Mouse (Mus musculus) liver, embryonic 14.5 days (tissue): ENCODE measurements around the gene Slc25a21. TPM values are rescaled to one million over a fixed set of nuclear protein-coding genes. Genes with fewer than 3 reads are reported as not detected.

Experiments
- ATAC-seq: fragments of 200-750 bp; cut with Nextera tagmentation; 2 replicates; pipeline ENCODE4 v1.8.0; 2017; ENCODE audit warnings: moderate number of reproducible peaks, mild to moderate bottlenecking, moderate library complexity; ENCODE audit not compliant: insufficient read depth
- DNase-seq, 3 experiments: peaks; one replicate each; pipeline ENCODE4 v3.0.0-alpha.2; 2012 to 2013; ENCODE audit warnings: low read depth in 3 of 3, low spot score in 3 of 3
- H3K27ac ChIP-seq: fragments of 300-500 bp; sonication (generic); 2 replicates; pipeline ENCODE4 v1.5.1; 2014; ENCODE audit warnings: moderate library complexity, mild to moderate bottlenecking, control low read depth, inconsistent platforms
- H3K27me3 ChIP-seq: fragments of 300-500 bp; sonication (generic); 2 replicates; pipeline ENCODE4 v1.6.1; 2014; ENCODE audit warnings: mild to moderate bottlenecking, low read length, moderate library complexity; ENCODE audit not compliant: control insufficient read depth, insufficient read depth
- H3K36me3 ChIP-seq: fragments of 300-500 bp; sonication (generic); replicated peaks from 2 replicates; pipeline ENCODE4 v1.6.1; 2014; ENCODE audit warnings: low read depth; ENCODE audit not compliant: control insufficient read depth, insufficient read depth
- H3K4me1 ChIP-seq, 2 experiments: fragments of 200-500 bp in 1 of 2; fragments of 300-500 bp in 1 of 2; sonication (generic) in 1 of 2; replicated peaks; 2 replicates each; pipeline ENCODE4 v1.6.1; 2012 to 2014; ENCODE audit warnings: antibody characterized with exemption in 1 of 2, inconsistent platforms in 1 of 2, low read length in 1 of 2; ENCODE audit not compliant: control insufficient read depth in 2 of 2, insufficient read depth in 2 of 2
- H3K4me2 ChIP-seq: fragments of 300-500 bp; sonication (generic); 2 replicates; pipeline ENCODE4 v1.6.1; 2014; ENCODE audit warnings: low read depth, mild to moderate bottlenecking, control low read depth, moderate library complexity
- H3K4me3 ChIP-seq, 2 experiments: fragments of 200-500 bp in 1 of 2; fragments of 300-500 bp in 1 of 2; sonication (generic) in 1 of 2; 2 replicates each; pipeline ENCODE4 v1.5.1; 2012 to 2014; ENCODE audit warnings: low read depth in 2 of 2, low read length in 2 of 2, mild to moderate bottlenecking in 2 of 2, control low read depth in 1 of 2, inconsistent platforms in 1 of 2, moderate library complexity in 1 of 2; ENCODE audit not compliant: insufficient read depth in 1 of 2
- H3K9ac ChIP-seq: fragments of 300-500 bp; sonication (generic); replicated peaks from 2 replicates; pipeline ENCODE4 v1.6.1; 2014; ENCODE audit warnings: mild to moderate bottlenecking, control low read depth, moderate library complexity
- H3K9me3 ChIP-seq: fragments of 300-500 bp; sonication (generic); 2 replicates; pipeline ENCODE4 v1.6.1; 2016; ENCODE audit warnings: low read length, mixed read lengths; ENCODE audit not compliant: control insufficient read depth
- CTCF ChIP-seq: IDR thresholded peaks from 2 replicates; pipeline ENCODE4 v1.5.1; 2016; ENCODE audit warnings: antibody characterized with exemption, low read depth, control low read depth
- EP300 ChIP-seq: IDR thresholded peaks from 2 replicates; pipeline ENCODE4 v1.6.1; 2016; ENCODE audit warnings: antibody characterized with exemption, low read depth
- WGBS: fragments of 180-500 bp; shearing (Covaris S2); extraction: QIAGEN DNeasy Blood & Tissue Kit; methylation state at CpG from one replicate; pipeline ENCODE4 v1.1.7; 2014; ENCODE audit not compliant: insufficient replicate concordance; 5-methylcytosine and 5-hydroxymethylcytosine counted together
- polyA plus RNA-seq, 2 experiments: library from polyadenylated mRNA; depleted of rRNA in 1 of 2; stranded (reverse) in 1 of 2; unstranded in 1 of 2; fragments of >200 nt; fragmentation: Nextera tagmentation in 1 of 2; extraction: Ambion mirVana in 1 of 2; gene quantifications; 2 replicates each; pipeline versions ENCODE4 v1.2.1 to v1.2.3; 2012 to 2014

The Slc25a21 gene
- polyA plus RNA-seq, 2 experiments: 9.3 to 21.6 TPM

DNA sequence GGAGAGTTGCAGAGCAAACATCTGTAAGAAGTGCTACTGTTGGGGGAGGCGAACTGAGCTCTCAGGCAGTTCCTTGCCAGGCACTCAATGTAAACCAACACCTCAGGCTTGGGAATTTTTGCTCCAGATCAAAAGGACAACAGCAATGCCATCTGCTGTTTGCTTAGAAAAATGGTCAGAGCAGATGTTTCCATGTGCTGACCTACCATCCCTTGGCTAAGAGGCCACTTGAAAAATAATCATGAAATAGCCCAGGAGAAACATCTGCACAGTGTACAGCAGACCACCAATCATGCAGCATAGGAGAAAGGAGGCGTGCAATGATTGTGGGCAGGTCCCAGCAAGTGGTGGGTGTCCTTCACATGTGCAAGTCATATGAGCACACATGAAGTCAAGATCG is 180.9 kb downstream of the Slc25a21 start:
- no peaks in the 10 kb centered on the region for H3K36me3 ChIP-seq
- H3K4me3 ChIP-seq: no peak overlapping the region
- no peak for TF ChIP-seq CTCF
- no peak for TF ChIP-seq EP300
- WGBS: 72% methylated on average over 3 of the region's 3 CpGs
- no peak for DNase-seq
- ATAC-seq: no peak
- no peaks in the 10 kb centered on the region for H3K27me3 ChIP-seq
- no peaks in the 10 kb centered on the region for H3K4me1 ChIP-seq
- H3K9ac ChIP-seq: no peak overlapping the region
- H3K4me2 ChIP-seq: no peak overlapping the region
- H3K27ac ChIP-seq: no peak overlapping the region
- no peaks in the 10 kb centered on the region for H3K9me3 ChIP-seq

DNA sequence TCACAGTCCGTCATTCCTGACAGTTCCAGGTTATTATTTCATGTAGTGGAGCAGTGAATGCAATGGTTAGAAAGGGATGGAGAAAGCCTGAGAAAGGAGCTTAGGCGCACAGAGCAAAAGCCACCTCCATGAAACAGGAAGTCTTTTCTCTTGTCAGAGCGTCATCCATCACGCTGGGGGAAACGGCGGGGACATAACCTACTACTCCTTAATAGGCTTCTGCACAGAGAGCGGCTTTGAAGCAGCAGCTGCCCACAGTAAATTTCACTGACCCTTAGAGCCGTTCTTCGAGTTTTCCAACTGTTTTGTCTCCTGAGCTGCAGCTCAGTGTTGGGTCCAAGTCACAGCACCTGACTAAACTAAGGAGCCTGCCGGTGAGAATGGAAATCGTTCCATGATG is 188.3 kb downstream of the Slc25a21 start:
- Histone ChIP-seq H3K36me3 (no peaks in the 10 kb centered on the region), H3K4me3 (no peak overlapping the region), H3K9me3 (no peaks in the 10 kb centered on the region), H3K4me2 (no peak overlapping the region), H3K27me3 (no peaks in the 10 kb centered on the region), H3K4me1 (no peaks in the 10 kb centered on the region), H3K9ac (no peak overlapping the region), H3K27ac (no peak overlapping the region)
- no peak for ATAC-seq
- 38% methylated on average over 11 of the region's 11 CpGs for WGBS
- TF ChIP-seq CTCF: no peak
- TF ChIP-seq EP300: no peak
- DNase-seq: no peak

DNA sequence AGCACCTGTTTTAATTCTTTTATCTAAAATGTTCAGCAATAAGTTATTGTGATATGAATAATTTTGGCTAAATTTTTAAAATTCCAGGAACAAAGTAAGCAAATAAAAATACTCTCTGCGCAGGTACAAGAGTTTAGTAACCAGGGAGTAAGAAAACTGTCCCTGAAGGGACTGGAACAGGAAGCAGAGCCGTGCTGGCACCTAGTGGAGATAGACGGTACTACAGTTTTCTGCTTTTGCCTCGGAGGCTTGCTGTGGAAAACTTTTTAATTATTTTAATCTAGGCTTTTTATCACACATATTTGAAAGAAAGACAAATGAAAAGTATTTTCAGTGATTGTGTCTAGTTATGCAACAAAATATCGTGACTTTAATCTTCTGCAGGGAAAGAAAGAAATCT is 211.2 kb downstream of the Slc25a21 start:
- Histone ChIP-seq H3K27ac (no peak overlapping the region), H3K36me3 (no peaks in the 10 kb centered on the region), H3K9me3 (no peaks in the 10 kb centered on the region), H3K9ac (no peak overlapping the region), H3K4me1 (no peaks in the 10 kb centered on the region), H3K4me2 (no peak overlapping the region), H3K27me3 (no peaks in the 10 kb centered on the region), H3K4me3 (no peak overlapping the region)
- no peak for ATAC-seq
- peak; percentile 6 to 14 (median 12) for DNase-seq
- TF ChIP-seq EP300 (no peak), CTCF (peak; percentile 81)
- WGBS: 8% methylated on average over 5 of the region's 5 CpGs

DNA sequence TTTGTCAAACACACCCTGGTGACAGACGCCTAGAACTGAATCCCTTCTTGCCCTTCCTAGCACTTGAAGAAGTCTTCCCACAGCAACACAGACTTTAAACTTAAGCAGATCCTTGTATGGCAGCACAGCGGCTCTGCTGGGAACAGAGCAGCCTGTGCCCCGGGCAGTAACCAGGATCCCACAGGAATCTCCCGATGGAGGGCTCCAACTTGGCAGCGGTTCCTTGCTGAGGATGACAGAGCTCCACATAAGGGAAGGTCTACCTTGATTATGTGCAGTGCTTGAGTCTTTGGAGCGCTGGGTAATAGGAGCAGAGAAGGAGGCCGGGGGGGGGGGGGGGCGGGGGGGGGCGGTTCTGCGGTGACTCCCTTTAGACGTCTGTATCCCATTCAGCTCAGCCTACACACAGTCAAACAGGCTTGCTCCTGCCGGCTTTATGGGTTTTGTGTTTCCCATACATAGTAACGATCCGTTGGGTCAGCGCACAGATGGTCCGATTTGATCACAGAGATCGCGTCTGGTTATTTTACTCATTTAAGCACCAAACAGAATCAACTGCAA is 215.1 kb downstream of the Slc25a21 start:
- no peak overlapping the region for H3K4me3 ChIP-seq
- ATAC-seq (no peak), DNase-seq (no peak)
- H3K4me1 ChIP-seq: no peaks in the 10 kb centered on the region
- no peaks in the 10 kb centered on the region for H3K36me3 ChIP-seq
- H3K27ac ChIP-seq: no peak overlapping the region
- TF ChIP-seq CTCF (no peak), EP300 (no peak)
- WGBS: 78% methylated on average over 15 of the region's 18 CpGs
- H3K9me3 ChIP-seq: no peaks in the 10 kb centered on the region
- no peak overlapping the region for H3K9ac ChIP-seq
- H3K27me3 ChIP-seq: no peaks in the 10 kb centered on the region
- H3K4me2 ChIP-seq: no peak overlapping the region

DNA sequence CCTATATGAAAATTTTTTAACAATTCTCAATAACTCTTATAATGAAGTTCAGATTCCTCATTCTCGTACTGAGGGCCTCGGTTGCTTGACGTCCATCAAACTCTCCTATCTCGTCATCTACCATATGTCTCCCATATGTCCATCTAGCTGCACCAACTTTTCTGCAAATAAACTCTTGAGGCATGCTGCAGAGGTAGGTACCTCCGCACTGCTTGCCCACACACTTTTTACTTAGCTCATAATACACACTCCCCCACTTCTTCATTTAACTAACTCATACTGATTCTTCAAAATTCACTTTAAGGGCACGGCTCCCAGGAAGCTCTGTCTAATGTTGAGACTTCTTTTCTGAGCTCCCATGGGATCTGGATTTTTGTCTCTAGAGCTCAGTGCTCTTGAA is 222.0 kb downstream of the Slc25a21 start:
- ATAC-seq (no peak), DNase-seq (no peak)
- no peak overlapping the region for H3K9ac ChIP-seq
- H3K4me2 ChIP-seq: no peak overlapping the region
- H3K27ac ChIP-seq: no peak overlapping the region
- no peak for TF ChIP-seq CTCF
- no peak for TF ChIP-seq EP300
- H3K36me3 ChIP-seq: no peaks in the 10 kb centered on the region
- H3K4me3 ChIP-seq: no peak overlapping the region
- H3K4me1 ChIP-seq: no peaks in the 10 kb centered on the region
- no peaks in the 10 kb centered on the region for H3K27me3 ChIP-seq
- 85% methylated on average over 6 of the region's 6 CpGs for WGBS
- H3K9me3 ChIP-seq: no peaks in the 10 kb centered on the region
